Mouse (Mus musculus) T-helper 1 cell (primary cell): Measurements from ENCODE around the gene Fer1l5.

Experiments used
- in situ Hi-C: fragments of 300-600 bp; cut with MboI, MseI; formaldehyde crosslinking; loops from one replicate; pipeline ENCODE4 v1.15.1; 2025; ENCODE audit warnings: high pct_unique_total_duplicates

Gene Fer1l5

GRCm38 (mm10) chr1:36429511-36429910, 57.4 kb downstream of the Fer1l5 start:
- in situ Hi-C loops, result no loop called here

GRCm38 (mm10) chr1:36432999-36433398, 60.9 kb downstream of the Fer1l5 start:
- in situ Hi-C loops, result no loop called here

DNA sequence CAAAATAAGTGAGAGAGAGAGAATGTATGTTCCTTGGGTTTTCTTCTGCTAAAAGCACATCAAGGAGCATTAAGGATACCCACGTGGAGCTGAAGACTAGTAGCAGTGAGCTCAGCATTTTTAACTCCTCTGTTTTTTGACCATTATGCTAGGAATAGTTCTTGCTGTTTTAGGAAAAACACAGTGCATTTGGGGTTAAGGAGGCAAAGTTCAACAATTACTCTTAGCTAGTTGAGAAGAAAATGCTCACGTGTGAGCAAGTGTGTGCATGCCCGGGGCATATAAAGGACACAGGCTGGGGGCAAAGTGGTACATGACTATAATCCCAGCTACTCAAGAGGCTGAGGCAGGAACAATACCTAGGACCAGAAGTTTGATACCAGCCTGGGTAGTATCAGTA, 61.5 kb downstream of the Fer1l5 start:
- in situ Hi-C loops, result no loop called here

DNA sequence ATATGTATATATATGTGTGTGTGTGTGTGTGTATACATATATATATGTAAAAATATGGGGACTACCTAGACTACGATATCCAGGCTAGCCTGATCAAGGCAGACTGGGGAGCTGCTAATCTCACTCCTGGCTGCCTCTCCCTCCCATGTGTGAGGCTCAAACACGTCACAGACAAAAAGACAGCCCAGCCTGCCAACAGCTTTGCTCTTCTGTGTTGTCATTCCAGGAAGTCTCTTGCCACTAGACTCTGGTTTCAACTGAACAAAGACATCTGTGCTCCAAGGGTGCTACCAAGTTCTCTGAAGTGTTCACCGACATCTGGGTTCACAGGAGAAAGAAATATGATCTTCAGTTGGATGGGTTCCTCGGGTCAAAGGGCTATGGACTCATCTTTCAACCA, 63.0 kb downstream of the Fer1l5 start:
- in situ Hi-C loops, result no loop called here

DNA sequence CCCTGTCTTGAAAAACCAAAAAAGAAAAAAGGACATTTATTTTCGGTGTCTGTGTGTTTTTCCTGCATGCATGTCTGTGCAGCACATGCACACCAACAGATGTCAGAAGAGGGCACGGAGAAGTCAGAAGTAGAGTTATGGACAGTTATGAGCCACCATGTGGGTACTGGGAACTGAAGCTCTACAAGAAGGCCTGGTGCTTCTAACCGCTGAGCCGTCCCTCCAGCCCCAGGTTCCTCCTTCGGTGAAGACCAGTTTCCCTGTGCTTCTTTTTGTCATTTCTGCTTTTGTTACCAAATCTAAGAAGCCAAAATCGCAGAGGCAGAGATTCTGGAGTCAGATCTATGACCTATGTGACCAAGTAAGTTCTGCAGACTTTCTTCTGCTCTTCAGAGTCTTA, 64.4 kb downstream of the Fer1l5 start:
- in situ Hi-C loops, result no loop called here

DNA sequence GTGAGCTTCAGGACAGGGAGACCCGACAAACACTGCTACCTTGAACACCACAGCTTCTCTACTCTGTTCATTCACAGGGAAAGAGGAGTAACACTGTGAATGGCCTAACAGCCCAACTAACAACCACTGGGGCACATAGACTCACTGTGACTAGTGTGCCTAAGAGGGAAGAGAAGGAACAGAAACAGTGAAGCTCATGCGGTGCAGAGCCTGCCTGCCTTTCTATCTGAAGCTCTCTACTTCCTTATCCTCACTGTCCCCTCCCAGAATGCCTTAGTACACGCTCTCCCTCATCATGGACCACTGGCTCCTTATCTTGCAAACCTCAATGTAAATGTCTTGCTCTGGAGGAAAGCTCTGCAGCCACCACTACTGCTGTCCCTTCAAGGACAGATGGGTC, 65.1 kb downstream of the Fer1l5 start:
- in situ Hi-C loops, result no loop called here

DNA sequence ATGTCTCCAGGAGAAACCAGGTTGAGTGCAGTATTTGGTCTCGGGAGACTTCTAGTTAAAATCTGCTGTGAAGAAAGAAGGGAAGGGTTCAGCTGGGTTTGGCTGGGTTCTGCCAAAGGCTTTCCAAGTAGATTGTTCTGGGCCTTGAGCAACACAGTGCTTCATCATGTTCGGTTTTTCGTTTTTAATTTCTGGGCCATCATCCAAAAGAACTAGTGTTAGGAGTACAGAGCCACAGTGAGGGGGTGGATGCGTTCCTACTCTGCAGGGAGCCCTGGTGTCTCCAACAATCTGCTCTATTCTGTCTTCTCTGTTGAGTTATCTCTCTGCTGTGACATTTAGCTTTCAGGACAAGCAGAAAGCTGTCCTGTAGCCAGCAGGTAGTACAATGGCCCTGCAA, 69.0 kb downstream of the Fer1l5 start:
- in situ Hi-C loops, result loop anchor here (5.0 kb wide), 1 partner anchor 74 kb away; the partner anchor contains the start of gene Kansl3

DNA sequence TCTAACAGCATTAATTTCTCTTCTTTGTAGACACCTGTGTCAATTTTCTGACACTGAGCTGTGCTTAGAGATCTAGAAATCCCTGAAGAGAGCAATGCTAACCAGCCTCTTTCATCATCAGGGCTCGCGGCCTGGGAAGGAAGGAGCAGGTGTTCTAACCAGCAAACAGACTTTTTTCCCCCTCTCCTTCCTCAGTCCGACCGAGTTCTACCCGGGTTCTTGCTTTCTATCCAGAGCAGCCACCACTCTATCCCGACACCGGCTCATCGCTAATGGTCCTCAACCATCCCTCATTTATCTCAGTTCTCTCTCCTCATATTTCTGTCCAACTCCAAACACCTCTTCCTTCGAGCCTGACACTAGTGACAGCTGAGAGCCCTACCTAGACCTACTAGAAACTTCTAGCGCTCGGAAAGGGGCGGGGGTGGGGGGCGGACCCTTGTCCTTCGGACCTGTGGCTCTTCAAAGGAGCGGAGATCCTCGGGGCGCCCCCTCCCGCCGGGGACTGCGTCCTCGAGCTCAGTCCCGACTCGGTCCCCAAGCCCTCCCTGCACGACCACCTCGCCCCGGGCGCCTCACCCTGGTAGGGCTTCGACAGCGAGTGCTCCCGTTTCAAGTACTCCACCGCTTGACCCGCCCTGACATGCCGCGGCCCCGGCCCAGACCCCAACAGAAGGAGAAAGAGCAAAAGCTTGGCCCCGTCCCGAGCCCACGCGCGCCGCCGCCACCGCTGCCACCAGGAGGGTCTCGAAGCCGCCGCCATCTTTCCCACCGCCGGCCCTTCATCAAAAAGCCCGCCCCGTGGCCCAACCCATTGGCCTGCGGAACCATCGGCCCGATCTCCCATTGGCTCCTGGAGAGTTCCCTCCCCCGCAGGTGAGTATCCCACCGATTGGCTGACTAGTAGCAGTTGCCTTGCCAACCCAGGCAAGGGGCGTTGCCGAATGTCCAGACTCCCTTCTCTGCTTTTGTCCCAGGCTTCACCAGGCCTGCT, 72.7 kb downstream of the Fer1l5 start, which contains the start of gene Lman2l:
Gene Lman2l (minus strand): TSS at position 801 of the 994 bp plus-strand sequence.
- in situ Hi-C loops, result loop anchor here (5.0 kb wide), 1 partner anchor 77 kb away; the partner anchor contains the start of gene Kansl3

DNA sequence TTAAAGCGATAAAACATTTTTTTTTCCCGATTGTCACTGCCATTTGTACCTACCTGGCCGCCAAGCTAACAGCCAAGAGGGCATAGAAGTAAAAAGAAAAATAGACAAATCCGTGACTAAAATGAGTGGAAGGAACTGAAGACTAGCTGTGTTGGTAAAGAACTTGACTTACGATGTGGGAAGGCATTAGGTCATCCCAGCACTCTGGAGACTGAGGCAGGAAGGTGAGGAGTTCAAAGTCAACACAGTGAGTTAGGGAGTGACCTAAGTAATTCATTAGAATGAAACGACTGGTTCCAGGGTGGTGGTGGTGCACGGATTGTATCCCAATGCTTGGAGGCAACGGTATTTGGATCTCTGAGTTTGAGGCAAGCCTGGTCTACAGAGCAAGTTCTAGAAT, 73.4 kb downstream of the Fer1l5 start:
- in situ Hi-C loops, result no loop called here

DNA sequence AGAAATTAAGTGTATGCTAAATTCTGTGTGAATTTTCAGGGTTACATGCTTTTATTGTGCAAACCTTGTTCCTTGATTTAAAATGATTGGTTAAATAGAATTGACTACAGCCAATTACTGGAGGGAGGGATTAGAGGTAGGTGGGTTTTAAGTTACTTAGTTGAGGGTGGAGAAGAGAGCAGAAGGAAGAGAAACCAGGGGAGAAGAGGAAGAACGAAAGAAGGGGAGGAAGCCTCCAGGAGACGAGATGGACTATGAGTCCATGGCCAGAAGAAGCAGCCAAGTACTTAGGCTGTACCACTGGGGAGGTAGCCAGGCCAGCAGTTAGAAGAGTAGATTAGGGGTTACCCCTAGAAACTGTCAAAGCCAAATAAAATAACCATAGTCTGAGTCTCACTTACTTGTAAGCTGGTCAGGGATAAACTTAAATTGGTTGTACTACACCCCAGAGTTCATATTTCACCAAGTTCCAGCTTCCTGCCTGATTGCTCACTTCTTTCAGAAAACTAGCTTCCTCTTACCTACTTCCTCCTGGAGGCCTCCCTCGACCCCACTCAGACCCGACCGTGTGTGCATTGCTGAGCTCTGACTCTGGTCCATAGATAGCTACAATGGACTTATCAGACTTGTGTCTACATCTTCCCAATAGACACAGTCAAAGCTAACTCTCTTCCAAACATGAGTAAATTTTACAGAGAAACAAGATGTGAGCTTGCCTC, 74.2 kb downstream of the Fer1l5 start:
- in situ Hi-C loops, result no loop called here

DNA sequence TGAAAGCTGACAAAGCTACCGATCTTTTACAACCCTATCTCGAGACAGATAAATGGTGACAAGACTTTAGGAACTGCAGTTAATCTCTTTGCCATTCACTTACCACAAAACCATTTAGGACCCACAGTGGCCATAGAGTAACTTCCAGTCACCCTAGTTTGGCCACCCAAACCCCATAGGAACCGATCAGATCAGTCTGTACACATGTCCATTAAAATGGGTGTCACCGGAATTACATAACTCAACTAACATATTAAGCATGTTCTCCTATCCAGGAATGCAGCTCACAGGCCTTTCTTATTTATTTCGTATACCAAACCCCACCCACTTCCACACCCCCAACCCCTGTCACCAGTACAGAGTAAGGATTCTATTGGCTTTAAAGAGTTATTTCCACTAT, 74.8 kb downstream of the Fer1l5 start:
- in situ Hi-C loops, result no loop called here

- in situ Hi-C loops, result no loop called here
Observed at GRCm38 (mm10) chr1:36454055-36454815, 82.1 kb downstream of the Fer1l5 start.

- in situ Hi-C loops, result no loop called here
Observed at GRCm38 (mm10) chr1:36457388-36458014, 85.4 kb downstream of the Fer1l5 start.

- in situ Hi-C loops, result no loop called here
Observed at GRCm38 (mm10) chr1:36458169-36458568, 86.1 kb downstream of the Fer1l5 start.

- in situ Hi-C loops, result no loop called here
Observed at GRCm38 (mm10) chr1:36461829-36462228, 89.7 kb downstream of the Fer1l5 start.

- in situ Hi-C loops, result no loop called here
Observed at GRCm38 (mm10) chr1:36465641-36466160, 93.6 kb downstream of the Fer1l5 start.

DNA sequence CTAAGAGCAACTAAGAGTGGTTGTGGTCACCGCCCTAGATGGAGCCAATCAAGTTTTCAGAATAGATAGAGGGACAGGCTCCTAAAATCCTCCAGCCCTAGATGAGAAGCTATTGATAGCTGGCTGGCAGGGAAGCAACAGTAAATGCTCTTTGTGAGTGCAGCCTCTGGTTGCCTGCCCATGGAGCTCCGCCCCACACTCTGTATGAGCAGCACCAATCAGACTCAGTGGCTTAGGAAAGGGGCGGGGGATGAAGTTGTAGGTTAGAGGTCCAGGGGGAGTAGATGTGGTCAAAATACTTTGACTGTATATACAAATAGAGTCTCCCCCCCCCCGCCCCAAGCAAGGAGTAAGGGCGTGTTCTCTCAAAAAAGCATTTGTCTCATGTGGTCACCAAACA, 95.4 kb downstream of the Fer1l5 start:
- in situ Hi-C loops, result no loop called here

GRCm38 (mm10) chr1:36469811-36470444, 97.8 kb downstream of the Fer1l5 start:
- in situ Hi-C loops, result no loop called here

DNA sequence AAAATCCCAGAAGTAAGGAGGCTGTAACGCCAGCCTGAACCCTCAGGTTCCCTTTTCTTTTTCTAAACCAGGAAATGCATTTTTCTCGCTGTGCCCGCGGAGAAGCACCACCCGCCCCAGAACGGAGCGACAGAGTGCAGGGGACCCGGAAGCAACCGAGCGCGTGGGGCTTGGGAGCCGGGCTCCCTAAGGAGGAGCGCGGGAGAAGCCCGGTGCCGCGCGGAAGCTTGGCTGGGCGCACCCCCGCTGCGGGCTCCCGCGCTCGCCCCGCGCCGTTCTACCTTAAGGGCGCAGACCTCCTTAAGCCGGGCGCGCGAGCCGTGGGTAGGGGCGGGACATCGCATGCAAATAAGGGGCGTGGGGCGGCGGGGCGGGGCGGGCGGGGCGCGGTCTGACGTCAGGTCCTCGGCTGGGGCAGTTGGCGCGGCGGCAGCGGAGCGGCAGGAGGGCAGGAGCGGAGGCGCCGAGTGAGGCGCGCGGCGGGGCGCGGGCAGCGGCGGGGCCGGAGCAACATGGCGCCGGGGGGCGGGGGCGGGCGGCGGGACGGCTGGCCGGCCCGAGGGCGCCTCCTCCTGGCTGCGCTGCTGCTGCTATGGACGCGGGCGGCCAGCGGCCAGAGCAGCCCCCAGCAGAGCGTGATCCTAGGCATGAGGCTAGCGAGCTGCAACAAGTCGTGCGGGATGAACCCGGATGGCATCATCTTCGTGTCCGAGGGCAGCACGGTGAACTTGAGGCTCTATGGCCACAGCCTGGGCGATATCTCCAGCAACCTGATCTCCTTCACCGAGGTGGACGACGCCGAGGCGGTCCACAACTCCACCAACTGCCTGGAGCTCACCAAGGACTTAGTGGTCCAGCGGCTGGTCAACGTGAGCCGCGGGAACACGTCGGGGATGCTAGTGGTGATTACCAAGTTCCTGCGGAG, 99.4 kb downstream of the Fer1l5 start, which contains the start of gene Cnnm4:
Gene Cnnm4 (plus strand): TSS at position 440 of the 925 bp plus-strand sequence.
- in situ Hi-C loops, result no loop called here
